Mouse (Mus musculus) spleen, adult 2 months (tissue): ENCODE measurements around the gene Jade2.

ENCODE experiments used
- CTCF ChIP-seq: fragments of 200-500 bp; IDR thresholded peaks from 2 replicates; pipeline ENCODE4 v1.5.1; 2011; ENCODE audit warnings: mild to moderate bottlenecking, inconsistent platforms; ENCODE audit not compliant: insufficient read depth, insufficient read length, insufficient replicate concordance; ENCODE audit errors: extremely low read depth
- POLR2A ChIP-seq: fragments of 200-500 bp; IDR thresholded peaks from 2 replicates; pipeline ENCODE4 v1.6.1; 2011; ENCODE audit warnings: low read depth, low read length, inconsistent platforms

DNA sequence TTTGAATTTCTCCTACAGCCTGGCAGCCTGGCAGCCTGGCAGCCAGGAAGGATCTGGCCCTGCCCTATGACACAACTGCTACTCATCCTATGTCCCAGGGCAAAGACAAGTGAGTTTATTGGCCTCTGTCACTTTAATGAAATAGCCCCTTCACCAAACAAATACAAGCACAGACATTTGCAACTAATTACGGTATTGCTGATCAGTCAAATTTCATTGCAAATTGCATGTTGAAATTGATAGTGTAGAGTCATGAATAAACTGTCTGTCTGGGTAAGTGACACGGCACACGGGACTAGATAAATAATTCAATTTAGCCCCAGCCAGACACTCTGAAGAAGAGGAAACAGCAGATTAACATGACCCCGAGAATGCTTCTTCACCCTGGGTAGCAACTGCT lies 38.6 kb upstream of the Jade2 start:
- TF ChIP-seq POLR2A (no peak), CTCF (no peak)
